Mouse (Mus musculus) myocyte (in vitro differentiated cells): ENCODE data around the gene Cd200r4. TPM values are rescaled to one million over a fixed set of nuclear protein-coding genes. Genes with fewer than 3 reads are reported as not detected.

Experiments used
- H3K27me3 ChIP-seq: one replicate; pipeline ENCODE4 v1.6.1; 2011; ENCODE audit not compliant: control insufficient read depth, insufficient read depth, insufficient read length
- H3K36me3 ChIP-seq: one replicate; pipeline ENCODE4 v1.6.1; 2011; ENCODE audit not compliant: control insufficient read depth, insufficient read depth
- H3K4me2 ChIP-seq: one replicate; pipeline ENCODE4 v1.6.1; 2011; ENCODE audit warnings: low read depth, control low read depth
- H3K4me3 ChIP-seq: one replicate; pipeline ENCODE4 v1.5.1; 2011; ENCODE audit warnings: mild to moderate bottlenecking, control low read depth, moderate library complexity
- H3K79me2 ChIP-seq: one replicate; pipeline ENCODE4 v1.6.1; 2011; ENCODE audit not compliant: control insufficient read depth, insufficient read depth
- H3ac ChIP-seq: one replicate; pipeline ENCODE4 v1.6.1; 2011; ENCODE audit not compliant: control insufficient read depth, insufficient read length
- CEBPB ChIP-seq: IDR thresholded peaks from 2 replicates; pipeline ENCODE4 v1.6.1; 2011; ENCODE audit warnings: mild to moderate bottlenecking, moderate library complexity; ENCODE audit not compliant: poor library complexity, insufficient read depth, severe bottlenecking
- E2F4 ChIP-seq: IDR thresholded peaks from one replicate; pipeline ENCODE4 v1.6.1; 2011; ENCODE audit warnings: mild to moderate bottlenecking, control low read depth, moderate library complexity; ENCODE audit not compliant: insufficient read depth
- MAX ChIP-seq: IDR thresholded peaks from one replicate; pipeline ENCODE4 v1.6.1; 2011; ENCODE audit warnings: low read depth, mild to moderate bottlenecking, control low read depth
- MYOD1 ChIP-seq, 3 experiments: IDR thresholded peaks; one replicate each; pipeline ENCODE4 v1.6.1; 2011; ENCODE audit warnings: control low read depth in 2 of 3, low read depth in 2 of 3, mild to moderate bottlenecking in 2 of 3, moderate library complexity in 1 of 3; ENCODE audit not compliant: insufficient read length in 2 of 3, control insufficient read depth in 1 of 3
- MYOG ChIP-seq, 3 experiments: IDR thresholded peaks; one replicate each; pipeline ENCODE4 v1.6.1; 2011; ENCODE audit warnings: control low read depth in 2 of 3, low read depth in 2 of 3, mild to moderate bottlenecking in 2 of 3; ENCODE audit not compliant: insufficient read length in 2 of 3, control insufficient read depth in 1 of 3, insufficient read depth in 1 of 3
- POLR2A ChIP-seq: IDR thresholded peaks from one replicate; pipeline ENCODE4 v1.6.1; 2011; ENCODE audit warnings: low read depth, mild to moderate bottlenecking, control low read depth, moderate library complexity; ENCODE audit not compliant: insufficient read length
- POLR2AphosphoS2 ChIP-seq: IDR thresholded peaks from one replicate; pipeline ENCODE4 v1.6.1; 2011; ENCODE audit warnings: low read depth, control low read depth; ENCODE audit not compliant: insufficient read length
- REST ChIP-seq: IDR thresholded peaks from one replicate; pipeline ENCODE4 v1.6.1; 2011; ENCODE audit warnings: mild to moderate bottlenecking, control low read depth, moderate library complexity; ENCODE audit not compliant: insufficient read depth, insufficient read length
- SRF ChIP-seq: IDR thresholded peaks from one replicate; pipeline ENCODE4 v1.6.1; 2011; ENCODE audit warnings: low read depth; ENCODE audit not compliant: control insufficient read depth, insufficient read length
- TCF12 ChIP-seq: IDR thresholded peaks from one replicate; pipeline ENCODE4 v1.6.1; 2011; ENCODE audit warnings: mild to moderate bottlenecking, control low read depth; ENCODE audit not compliant: poor library complexity, insufficient read depth, severe bottlenecking
- TCF3 ChIP-seq: IDR thresholded peaks from one replicate; pipeline ENCODE4 v1.6.1; 2011; ENCODE audit warnings: low read depth, control low read depth; ENCODE audit not compliant: insufficient read length
- USF1 ChIP-seq: IDR thresholded peaks from one replicate; pipeline ENCODE4 v1.6.1; 2011; ENCODE audit warnings: low read depth, mild to moderate bottlenecking, control low read depth, moderate library complexity
- polyA plus RNA-seq: library from polyadenylated mRNA; unstranded; fragments of >200 nt; fragmentation: generic; extraction: Trizol; gene quantifications from one replicate; pipeline ENCODE4 v1.2.1, GENCODE M21; 2012; ENCODE audit warnings: missing spikeins

The Cd200r4 gene
- 0.02 TPM for polyA plus RNA-seq

- no peak for TF ChIP-seq SRF
- no peak for TF ChIP-seq MYOD1 (IDR thresholded peaks at IDR 0.05; ENCODE audit: control insufficient read depth in 1 of 3, insufficient read length in 2 of 3, low read depth in 2 of 3)
- H3K36me3 ChIP-seq, result no peaks in the 10 kb centered on the region
- no peak within 1 kb of the TSS for H3K4me2 ChIP-seq
- H3K27me3 ChIP-seq, result no peaks in the 10 kb centered on the region
- H3K4me3 ChIP-seq, result no peak within 1 kb of the TSS
- H3ac ChIP-seq, result no peak within 1 kb of the TSS
- no peaks in the 10 kb centered on the region for H3K79me2 ChIP-seq
Observed at GRCm38 (mm10) chr16:44811544-44811943, at the start of gene Cd200r4. Gene Cd200r4 (plus strand): TSS chr16:44811733.

DNA sequence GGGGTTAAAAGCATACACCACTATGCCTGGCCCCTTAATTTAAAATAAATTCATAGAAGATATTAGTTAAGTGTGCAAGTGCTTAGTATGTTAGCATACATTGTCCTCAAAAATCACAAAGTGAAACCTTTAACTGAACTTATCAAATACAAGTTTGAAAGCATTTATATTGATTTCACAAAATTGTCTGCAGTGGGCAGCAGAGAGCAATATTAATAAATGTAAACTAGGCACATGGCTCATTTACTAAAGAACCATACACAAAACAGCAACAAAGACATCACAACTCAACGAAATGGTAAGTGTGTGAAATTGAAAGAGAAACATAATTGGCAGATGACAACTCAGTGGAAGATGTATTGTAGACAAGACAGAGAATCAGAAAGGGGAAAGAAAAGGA lies 49.7 kb upstream of the Cd200r4 start:
- Histone ChIP-seq H3K27me3 (no peaks in the 10 kb centered on the region), H3ac (no peak overlapping the region), H3K36me3 (no peaks in the 10 kb centered on the region), H3K4me2 (no peak overlapping the region), H3K79me2 (no peaks in the 10 kb centered on the region), H3K4me3 (no peak overlapping the region)
- TF ChIP-seq SRF (no peak), MYOG (IDR thresholded peaks at IDR 0.05; ENCODE audit: control insufficient read depth in 1 of 3, insufficient read depth in 1 of 3, insufficient read length in 2 of 3, low read depth in 2 of 3) (no peak), TCF12 (no peak), POLR2A (no peak), E2F4 (no peak), USF1 (no peak), REST (no peak), MAX (no peak), POLR2AphosphoS2 (no peak), CEBPB (no peak), MYOD1 (IDR thresholded peaks at IDR 0.05; ENCODE audit: control insufficient read depth in 1 of 3, insufficient read length in 2 of 3, low read depth in 2 of 3) (no peak), TCF3 (no peak)

GRCm38 (mm10) chr16:44765555-44766319 lies 45.8 kb upstream of the Cd200r4 start, which contains the start of gene Cd200r1:
Gene Cd200r1 (plus strand): TSS chr16:44765736.
- Histone ChIP-seq H3K27me3 (no peaks in the 10 kb centered on the region), H3ac (no peak within 1 kb of the TSS), H3K36me3 (no peaks in the 10 kb centered on the region), H3K79me2 (no peaks in the 10 kb centered on the region), H3K4me2 (no peak within 1 kb of the TSS), H3K4me3 (no peak within 1 kb of the TSS)
- TF ChIP-seq MAX (no peak), E2F4 (no peak), USF1 (no peak), MYOD1 (IDR thresholded peaks at IDR 0.05; ENCODE audit: control insufficient read depth in 1 of 3, insufficient read length in 2 of 3, low read depth in 2 of 3) (no peak), TCF3 (no peak), MYOG (IDR thresholded peaks at IDR 0.05; ENCODE audit: control insufficient read depth in 1 of 3, insufficient read depth in 1 of 3, insufficient read length in 2 of 3, low read depth in 2 of 3) (no peak), SRF (no peak), CEBPB (no peak), REST (no peak), POLR2A (no peak), POLR2AphosphoS2 (no peak), TCF12 (no peak)

DNA sequence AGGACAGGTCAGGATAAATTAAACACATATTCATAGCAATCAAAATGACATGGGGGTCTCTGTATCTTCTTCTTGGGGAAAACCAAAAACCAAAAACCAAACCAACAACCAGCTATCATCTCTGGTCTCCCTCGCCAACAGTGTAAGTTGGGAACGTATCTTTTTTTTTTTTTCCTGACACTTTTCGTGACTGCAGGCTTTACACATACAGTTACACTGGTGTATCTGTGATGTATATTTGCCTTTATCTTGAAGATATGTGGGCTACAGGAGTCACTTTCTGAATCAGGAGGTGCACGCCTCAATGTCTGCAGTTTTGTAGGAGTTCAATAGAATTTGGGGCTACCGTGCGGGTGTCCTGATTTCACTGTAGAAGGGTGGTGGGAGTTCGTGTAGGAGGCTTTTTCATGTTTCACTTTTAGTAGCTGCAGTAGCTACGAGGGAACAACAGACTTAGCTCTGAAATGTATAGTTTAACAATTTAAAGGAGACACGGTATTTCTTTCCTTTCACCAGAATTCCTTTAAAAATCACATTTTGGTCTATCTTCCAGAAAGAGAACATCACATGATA lies 45.1 kb upstream of the Cd200r4 start:
- H3K4me3 ChIP-seq, result no peak overlapping the region
- H3K79me2 ChIP-seq, result no peaks in the 10 kb centered on the region
- no peak overlapping the region for H3ac ChIP-seq
- H3K4me2 ChIP-seq, result no peak overlapping the region
- no peaks in the 10 kb centered on the region for H3K36me3 ChIP-seq
- no peak for TF ChIP-seq MAX
- no peaks in the 10 kb centered on the region for H3K27me3 ChIP-seq

DNA sequence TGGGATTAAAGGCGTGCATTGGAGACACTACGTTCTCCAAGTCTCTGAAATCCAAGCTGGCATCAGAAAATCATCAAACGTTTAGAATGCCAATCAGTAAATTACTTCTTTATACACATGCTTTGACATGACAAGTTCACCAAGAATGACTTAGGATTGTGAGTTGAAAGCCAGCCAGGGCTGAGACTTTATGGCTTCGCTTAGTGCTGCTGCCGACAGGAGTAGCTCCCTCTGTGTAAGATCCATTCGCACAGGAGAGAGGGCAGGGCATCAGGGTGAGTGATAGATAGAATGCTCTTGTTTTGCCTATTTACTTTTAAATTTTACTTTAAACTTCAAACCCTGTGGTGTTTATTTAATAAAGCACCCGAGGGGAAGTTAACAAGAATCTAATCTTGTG lies 44.0 kb upstream of the Cd200r4 start:
- Histone ChIP-seq H3K36me3 (no peaks in the 10 kb centered on the region), H3K4me3 (no peak overlapping the region), H3K79me2 (no peaks in the 10 kb centered on the region), H3ac (no peak overlapping the region), H3K27me3 (no peaks in the 10 kb centered on the region), H3K4me2 (no peak overlapping the region)
- TF ChIP-seq POLR2AphosphoS2, result no peak
- TF ChIP-seq CEBPB, result no peak
- TF ChIP-seq E2F4, result no peak
- TF ChIP-seq POLR2A, result no peak
- no peak for TF ChIP-seq TCF12
- TF ChIP-seq MAX, result no peak
- TF ChIP-seq USF1, result no peak
- no peak for TF ChIP-seq REST
